Mouse (Mus musculus): ENCODE measurements around the gene C130026I21Rik.

DNA sequence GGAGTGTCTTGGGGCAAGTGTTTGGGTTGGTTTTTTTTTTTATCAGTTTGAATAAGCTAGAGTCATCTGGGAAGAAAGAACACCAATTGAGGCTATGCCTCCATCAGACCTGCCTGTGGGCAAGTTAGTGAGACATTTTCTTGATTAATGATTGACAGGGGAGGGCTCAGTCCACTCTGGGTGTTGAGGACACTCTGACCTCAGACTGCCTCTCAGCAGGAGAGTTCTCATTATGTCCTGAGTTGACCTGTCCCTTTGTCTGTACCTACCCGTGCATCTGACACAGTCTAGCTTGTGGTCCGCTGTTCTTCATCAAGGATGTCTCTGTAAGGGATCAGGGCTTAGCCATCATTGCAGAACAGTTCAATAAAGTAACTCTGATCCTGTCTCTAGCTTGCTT is 323.0 kb downstream of the C130026I21Rik start:
- TF ChIP-seq CTCF (IDR thresholded peaks at IDR 0.05; ENCODE audit: low read depth): no peak
- no peak for TF ChIP-seq EP300 (IDR thresholded peaks at IDR 0.05; ENCODE audit: low read depth)
